Mouse (Mus musculus): ENCODE measurements around the gene Arhgef10l. TPM values are rescaled to one million over a fixed set of nuclear protein-coding genes. Genes with fewer than 3 reads are reported as not detected.
A peak's percentile ranks its signal among the peaks of the same experiment; 100 is the strongest.

Arhgef10l gene
- total and polyA plus RNA-seq, 2 experiments = 17.7 to 69.9 TPM

GRCm38 (mm10) chr4:140605247-140605646, 60.6 kb downstream of the Arhgef10l start:
- peaks cover 4% of the 10 kb centered on the region for H3K4me1 ChIP-seq (ENCODE audit: control insufficient read depth, insufficient read depth, low read length)
- H3K79me2 ChIP-seq (ENCODE audit: control insufficient read depth, insufficient read depth, low read length) = 0 out of 2 replicates have a peak, but pooled peaks cover 3% of the 10 kb centered on the region
- peaks cover 5% of the 10 kb centered on the region for H3K36me3 ChIP-seq (ENCODE audit: control insufficient read depth, insufficient read depth, low read length)
- H3K27me3 ChIP-seq (ENCODE audit: control insufficient read depth, insufficient read depth, low read length) = no peaks in the 10 kb centered on the region
- TF ChIP-seq CTCF (IDR thresholded peaks at IDR 0.05; ENCODE audit: low read depth, low read length) = no peak
- no peak for TF ChIP-seq POLR2A (IDR thresholded peaks at IDR 0.05; ENCODE audit: extremely low read depth, insufficient read depth, low read length)
- 87% methylated on average over 6 of the region's 6 CpGs for WGBS
- no peak overlapping the region for H3K4me3 ChIP-seq (ENCODE audit: insufficient read depth, low read depth, low read length)
- no peak for DNase-seq (ENCODE audit: extremely low read depth, low read depth, low spot score)
- H3K9ac ChIP-seq (ENCODE audit: low read depth, low read length) = no peak overlapping the region
- H3K27ac ChIP-seq (replicated peaks; ENCODE audit: insufficient read depth, low read depth, low read length) = no peak overlapping the region

DNA sequence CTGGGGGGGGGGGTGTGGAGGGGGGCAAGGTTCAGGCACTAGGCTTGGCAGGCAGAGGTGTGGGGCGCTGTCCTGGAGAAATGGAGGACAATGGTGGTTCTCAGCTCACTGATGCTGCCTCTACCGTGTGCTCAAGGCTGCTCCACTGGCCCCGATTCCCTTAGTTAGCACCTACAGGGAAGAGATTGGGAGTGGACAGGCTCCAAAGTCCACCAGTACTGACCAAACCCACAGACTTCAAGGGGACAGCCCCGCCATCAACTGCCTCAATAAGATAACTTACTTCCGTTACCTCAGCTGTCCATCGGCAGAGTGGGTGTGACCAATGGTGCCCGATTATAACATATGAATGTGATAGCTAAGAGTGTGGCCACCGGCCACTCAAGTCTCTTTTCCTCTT, 61.3 kb downstream of the Arhgef10l start:
- no peak for DNase-seq (ENCODE audit: extremely low read depth, low read depth, low spot score)
- Histone ChIP-seq H3K4me3 (ENCODE audit: insufficient read depth, low read depth, low read length) (no peak overlapping the region), H3K9ac (ENCODE audit: low read depth, low read length) (no peak overlapping the region), H3K79me2 (ENCODE audit: control insufficient read depth, insufficient read depth, low read length) (0 out of 2 replicates have a peak, but pooled peaks cover 3% of the 10 kb centered on the region), H3K36me3 (ENCODE audit: control insufficient read depth, insufficient read depth, low read length) (peaks cover 5% of the 10 kb centered on the region), H3K27ac (replicated peaks; ENCODE audit: insufficient read depth, low read depth, low read length) (no peak overlapping the region), H3K4me1 (ENCODE audit: control insufficient read depth, insufficient read depth, low read length) (peaks cover 4% of the 10 kb centered on the region), H3K27me3 (ENCODE audit: control insufficient read depth, insufficient read depth, low read length) (no peaks in the 10 kb centered on the region)
- 76% methylated on average over 8 of the region's 8 CpGs for WGBS
- no peak for TF ChIP-seq CTCF (IDR thresholded peaks at IDR 0.05; ENCODE audit: low read depth, low read length)
- no peak for TF ChIP-seq POLR2A (IDR thresholded peaks at IDR 0.05; ENCODE audit: extremely low read depth, insufficient read depth, low read length)

DNA sequence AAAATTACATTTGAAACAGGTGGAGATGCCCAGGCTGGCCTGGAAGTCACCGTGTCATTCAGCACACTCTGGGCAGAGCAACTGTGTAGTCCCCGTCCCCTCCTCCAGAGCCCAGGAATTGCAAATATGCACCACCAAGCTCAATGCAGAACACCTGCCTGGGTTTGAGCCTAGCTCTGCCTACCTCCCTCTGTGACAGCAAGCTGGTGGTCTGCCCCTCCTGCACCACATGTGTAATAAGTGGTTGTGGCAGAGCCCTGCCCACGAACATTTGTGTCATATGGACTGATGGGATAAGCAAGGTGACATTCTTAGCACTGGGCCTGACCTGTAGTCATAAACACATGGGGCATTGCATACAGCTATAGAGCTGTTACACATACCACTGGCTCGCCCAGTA, 63.8 kb downstream of the Arhgef10l start:
- peaks cover 4% of the 10 kb centered on the region for H3K4me1 ChIP-seq (ENCODE audit: control insufficient read depth, insufficient read depth, low read length)
- H3K27me3 ChIP-seq (ENCODE audit: control insufficient read depth, insufficient read depth, low read length) = no peaks in the 10 kb centered on the region
- no peaks in the 10 kb centered on the region for H3K36me3 ChIP-seq (ENCODE audit: control insufficient read depth, insufficient read depth, low read length)
- 0 out of 2 replicates have a peak, but pooled peaks cover 3% of the 10 kb centered on the region for H3K79me2 ChIP-seq (ENCODE audit: control insufficient read depth, insufficient read depth, low read length)
- H3K9ac ChIP-seq (ENCODE audit: low read depth, low read length) = no peak overlapping the region
- no peak for TF ChIP-seq CTCF (IDR thresholded peaks at IDR 0.05; ENCODE audit: low read depth, low read length)
- TF ChIP-seq POLR2A (IDR thresholded peaks at IDR 0.05; ENCODE audit: extremely low read depth, insufficient read depth, low read length) = no peak
- no peak overlapping the region for H3K27ac ChIP-seq (replicated peaks; ENCODE audit: insufficient read depth, low read depth, low read length)
- DNase-seq (ENCODE audit: extremely low read depth, low read depth, low spot score) = no peak
- 65% methylated on average over 4 of the region's 4 CpGs for WGBS
- H3K4me3 ChIP-seq (ENCODE audit: insufficient read depth, low read depth, low read length) = no peak overlapping the region

- Histone ChIP-seq H3K9ac (ENCODE audit: low read depth, low read length) (no peak overlapping the region), H3K36me3 (ENCODE audit: control insufficient read depth, insufficient read depth, low read length) (no peaks in the 10 kb centered on the region), H3K27ac (replicated peaks; ENCODE audit: insufficient read depth, low read depth, low read length) (no peak overlapping the region), H3K79me2 (ENCODE audit: control insufficient read depth, insufficient read depth, low read length) (0 out of 2 replicates have a peak, but pooled peaks cover 3% of the 10 kb centered on the region), H3K4me1 (ENCODE audit: control insufficient read depth, insufficient read depth, low read length) (peaks cover 4% of the 10 kb centered on the region), H3K27me3 (ENCODE audit: control insufficient read depth, insufficient read depth, low read length) (no peaks in the 10 kb centered on the region), H3K4me3 (ENCODE audit: insufficient read depth, low read depth, low read length) (no peak overlapping the region)
- WGBS = 87% methylated on average over 11 of the region's 11 CpGs
- no peak for TF ChIP-seq CTCF (IDR thresholded peaks at IDR 0.05; ENCODE audit: low read depth, low read length)
- TF ChIP-seq POLR2A (IDR thresholded peaks at IDR 0.05; ENCODE audit: extremely low read depth, insufficient read depth, low read length) = no peak
- no peak for DNase-seq (ENCODE audit: extremely low read depth, low read depth, low spot score)
Measured at GRCm38 (mm10) chr4:140601153-140601552, 64.7 kb downstream of the Arhgef10l start.

GRCm38 (mm10) chr4:140598846-140599245, 67.0 kb downstream of the Arhgef10l start:
- Histone ChIP-seq H3K79me2 (ENCODE audit: control insufficient read depth, insufficient read depth, low read length) (0 out of 2 replicates have a peak, but pooled peaks cover 3% of the 10 kb centered on the region), H3K27me3 (ENCODE audit: control insufficient read depth, insufficient read depth, low read length) (no peaks in the 10 kb centered on the region), H3K36me3 (ENCODE audit: control insufficient read depth, insufficient read depth, low read length) (no peaks in the 10 kb centered on the region), H3K4me1 (ENCODE audit: control insufficient read depth, insufficient read depth, low read length) (peaks cover 4% of the 10 kb centered on the region), H3K9ac (ENCODE audit: low read depth, low read length) (no peak overlapping the region), H3K4me3 (ENCODE audit: insufficient read depth, low read depth, low read length) (no peak overlapping the region), H3K27ac (replicated peaks; ENCODE audit: insufficient read depth, low read depth, low read length) (no peak overlapping the region)
- no peak for DNase-seq (ENCODE audit: extremely low read depth, low read depth, low spot score)
- no peak for TF ChIP-seq CTCF (IDR thresholded peaks at IDR 0.05; ENCODE audit: low read depth, low read length)
- TF ChIP-seq POLR2A (IDR thresholded peaks at IDR 0.05; ENCODE audit: extremely low read depth, insufficient read depth, low read length) = no peak
- WGBS = 92% methylated on average over 5 of the region's 5 CpGs

GRCm38 (mm10) chr4:140597928-140598327, 67.9 kb downstream of the Arhgef10l start:
- H3K36me3 ChIP-seq (ENCODE audit: control insufficient read depth, insufficient read depth, low read length) = no peaks in the 10 kb centered on the region
- H3K4me3 ChIP-seq (ENCODE audit: insufficient read depth, low read depth, low read length) = no peak overlapping the region
- peaks cover 4% of the 10 kb centered on the region for H3K4me1 ChIP-seq (ENCODE audit: control insufficient read depth, insufficient read depth, low read length)
- no peak for TF ChIP-seq CTCF (IDR thresholded peaks at IDR 0.05; ENCODE audit: low read depth, low read length)
- no peak for TF ChIP-seq POLR2A (IDR thresholded peaks at IDR 0.05; ENCODE audit: extremely low read depth, insufficient read depth, low read length)
- DNase-seq (ENCODE audit: extremely low read depth, low read depth, low spot score) = peak; percentile 69
- H3K9ac ChIP-seq (ENCODE audit: low read depth, low read length) = no peak overlapping the region
- WGBS = 66% methylated on average over 6 of the region's 6 CpGs
- H3K27ac ChIP-seq (replicated peaks; ENCODE audit: insufficient read depth, low read depth, low read length) = no peak overlapping the region
- H3K79me2 ChIP-seq (ENCODE audit: control insufficient read depth, insufficient read depth, low read length) = 0 out of 2 replicates have a peak, but pooled peaks cover 3% of the 10 kb centered on the region
- H3K27me3 ChIP-seq (ENCODE audit: control insufficient read depth, insufficient read depth, low read length) = no peaks in the 10 kb centered on the region

Measured in liver, adult 2 months (tissue).